Mouse (Mus musculus) urinary bladder, postnatal 4 days (tissue): ENCODE measurements around the gene Vmn1r65.
"Not testable (repeated sequence)": the region's sequence is repeated elsewhere in the genome, so short reads cannot be mapped to it uniquely, and the experiment has no call there.

Experiments
- DNase-seq, 2 experiments: peaks; one replicate each; pipeline ENCODE4 v3.0.0; 2021 to 2022; ENCODE audit warnings: low spot score in 2 of 2

The Vmn1r65 gene

GRCm38 (mm10) chr7:6010910-6011309 lies at the start of gene Vmn1r65:
Gene Vmn1r65 (minus strand): TSS chr7:6011010.
- DNase-seq, result no peak

GRCm38 (mm10) chr7:6044861-6045260 lies 34.1 kb upstream of the Vmn1r65 start, which contains the start of gene Nlrp4c:
Gene Nlrp4c (plus strand): TSS chr7:6045161.
- DNase-seq, result no peak

GRCm38 (mm10) chr7:5982426-5982825 lies 28.4 kb downstream of the Vmn1r65 start:
- DNase-seq, result not testable (repeated sequence)

GRCm38 (mm10) chr7:5972546-5972945 lies 38.3 kb downstream of the Vmn1r65 start:
- DNase-seq, result not testable (repeated sequence)
